Mouse (Mus musculus): ENCODE results near the gene Ch25h. TPM values are rescaled to one million over a fixed set of nuclear protein-coding genes. Genes with fewer than 3 reads are reported as not detected.

Ch25h gene
- total RNA-seq, 2 experiments from 2014 or later, result not detected

DNA sequence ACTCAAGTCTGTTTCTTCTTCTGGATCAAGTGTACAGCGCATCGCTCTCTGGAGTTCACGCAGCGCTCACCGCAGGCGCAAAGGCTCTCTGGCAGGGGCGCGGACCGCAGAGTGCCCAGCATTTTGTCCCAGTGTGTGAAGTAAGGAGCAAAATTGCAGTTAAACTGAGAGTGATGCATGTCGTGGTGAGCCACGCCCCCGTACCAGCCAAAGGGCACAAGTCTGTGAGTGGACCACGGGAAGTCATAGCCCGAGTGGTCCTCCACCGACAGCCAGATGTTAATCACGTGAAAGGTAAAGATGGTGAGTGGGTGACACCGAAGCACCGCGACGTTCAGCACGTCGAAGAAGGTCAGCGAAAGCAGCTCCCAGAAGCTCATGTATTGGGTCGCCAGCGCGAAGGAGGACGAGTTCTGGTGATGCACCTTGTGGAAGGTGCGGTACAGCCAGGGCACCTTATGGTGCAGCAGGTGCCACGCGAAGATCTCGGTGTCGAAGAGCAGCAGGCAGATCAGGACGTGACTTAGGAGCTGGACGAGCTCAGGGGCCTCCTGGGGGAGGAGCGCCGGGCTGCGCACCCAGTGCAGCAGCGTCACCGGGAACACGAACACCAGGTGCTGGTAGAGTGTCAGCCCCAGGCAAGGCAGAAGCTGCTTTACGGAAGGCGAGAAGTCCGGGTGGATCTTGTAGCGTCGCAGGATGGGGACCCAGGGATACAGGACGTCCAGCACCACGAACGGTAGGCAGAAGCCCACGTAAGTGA lies 555 bp downstream of the Ch25h start:
- peak; percentile 61 for ATAC-seq (replicated peaks; ENCODE audit: low FRiP score, low TSS enrichment, poor library complexity, severe bottlenecking)

DNA sequence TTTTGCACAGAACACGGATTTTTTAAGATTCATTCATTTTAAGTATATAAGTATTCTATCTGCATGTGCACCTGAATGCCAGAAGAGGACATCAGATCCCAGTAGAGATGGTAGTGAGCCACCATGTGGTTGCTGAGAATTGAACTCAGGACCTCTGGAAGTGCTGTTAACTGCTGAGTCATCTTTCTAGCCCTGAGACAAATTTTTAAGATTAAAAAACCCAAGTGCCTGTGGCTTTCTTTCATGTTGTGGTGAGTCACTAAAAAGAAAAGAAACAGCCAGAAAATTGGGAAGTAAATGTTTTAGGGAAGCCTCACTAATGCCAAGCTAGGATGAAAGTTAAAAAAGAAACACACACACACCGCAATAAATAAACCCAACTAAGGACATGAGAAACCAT lies 3.3 kb downstream of the Ch25h start:
- no peak for ATAC-seq (replicated peaks; ENCODE audit: low FRiP score, low TSS enrichment, poor library complexity, severe bottlenecking)

DNA sequence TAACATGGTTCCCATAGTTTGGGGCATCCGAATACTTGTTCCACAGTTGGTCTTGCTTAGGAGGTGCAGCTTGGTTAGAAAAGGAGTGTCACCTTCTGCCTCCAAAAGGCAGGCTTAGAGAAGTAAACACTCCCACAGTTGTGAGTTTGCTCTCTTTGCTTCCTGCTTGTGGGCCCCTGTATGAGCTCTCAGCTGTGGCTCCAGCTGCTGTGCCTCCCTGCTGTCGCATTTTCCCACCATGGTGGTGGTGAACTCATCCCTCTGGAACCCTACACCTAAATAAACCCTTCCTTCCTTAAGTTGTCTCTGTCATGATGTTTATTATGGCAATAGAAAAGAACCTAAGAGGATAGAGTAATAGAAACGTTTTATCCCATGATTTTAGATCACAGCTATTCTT lies 6.2 kb downstream of the Ch25h start:
- no peak for ATAC-seq (replicated peaks; ENCODE audit: low FRiP score, low TSS enrichment, poor library complexity, severe bottlenecking)

DNA sequence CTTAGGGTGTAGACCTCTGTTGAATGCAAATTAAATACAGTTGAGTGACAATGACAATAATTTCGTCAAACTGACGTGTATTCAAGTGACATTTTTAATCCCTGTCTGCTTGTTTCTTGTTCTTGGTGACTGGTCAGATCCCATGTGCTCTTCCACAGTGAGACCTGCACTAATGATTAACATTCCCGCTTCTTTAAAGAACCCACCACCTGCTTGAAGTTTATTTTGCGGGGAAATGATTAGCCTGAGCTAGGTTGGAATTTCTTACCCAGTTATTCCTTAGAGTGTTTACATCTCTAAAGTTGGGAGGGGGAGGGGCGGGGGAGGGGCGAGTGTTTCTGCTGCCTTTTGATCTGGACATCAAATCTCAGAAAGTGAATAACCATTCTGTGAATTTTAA lies 6.7 kb downstream of the Ch25h start:
- ATAC-seq (replicated peaks; ENCODE audit: low FRiP score, low TSS enrichment, poor library complexity, severe bottlenecking), result no peak

DNA sequence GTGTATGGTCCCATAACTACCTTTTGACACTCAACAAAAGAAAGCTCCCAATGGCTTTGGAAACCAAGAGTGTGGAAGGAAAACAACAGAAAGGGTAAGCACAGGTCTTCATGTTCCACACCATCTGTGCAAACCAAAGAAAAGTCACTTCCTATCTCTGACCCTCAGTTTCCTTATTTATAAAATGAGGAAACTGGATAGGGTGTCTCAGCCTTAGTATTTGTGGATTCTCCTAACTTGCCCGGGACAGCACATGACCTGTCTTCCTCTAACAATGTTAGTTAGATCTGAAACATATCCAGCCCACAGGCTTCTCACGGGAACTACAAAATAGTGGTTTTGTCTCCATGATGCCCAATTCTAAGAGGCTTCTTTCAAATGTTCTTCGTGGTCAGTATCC lies 10.5 kb downstream of the Ch25h start:
- ATAC-seq (replicated peaks; ENCODE audit: low FRiP score, low TSS enrichment, poor library complexity, severe bottlenecking), result no peak

DNA sequence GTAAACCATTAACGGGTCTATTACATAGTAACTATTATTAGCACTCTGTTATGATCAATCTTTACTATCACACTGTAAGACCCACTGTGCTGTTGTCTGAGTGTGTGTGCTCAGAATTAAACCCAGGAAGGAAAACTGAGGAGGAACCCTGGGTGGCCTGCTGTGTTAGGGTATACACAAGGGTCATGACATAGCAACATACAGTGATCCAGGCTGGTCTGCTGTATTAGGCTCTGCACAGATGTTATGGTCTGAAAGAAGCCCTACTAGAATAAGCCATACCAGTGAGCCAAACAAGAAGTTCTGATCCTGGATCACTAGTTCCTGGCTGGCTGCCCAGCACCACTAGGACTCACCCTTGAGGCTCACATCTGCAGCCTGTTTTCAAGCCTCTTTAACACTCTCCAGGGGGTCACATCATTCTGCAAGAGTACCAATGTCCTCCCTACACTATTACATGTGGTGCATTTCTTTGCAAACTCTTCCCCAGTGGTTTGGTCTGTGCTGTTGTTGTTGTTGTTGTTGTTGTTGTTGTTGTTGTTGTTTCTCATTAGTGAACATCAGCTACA lies 13.4 kb downstream of the Ch25h start:
- no peak for ATAC-seq (replicated peaks; ENCODE audit: low FRiP score, low TSS enrichment, poor library complexity, severe bottlenecking)

DNA sequence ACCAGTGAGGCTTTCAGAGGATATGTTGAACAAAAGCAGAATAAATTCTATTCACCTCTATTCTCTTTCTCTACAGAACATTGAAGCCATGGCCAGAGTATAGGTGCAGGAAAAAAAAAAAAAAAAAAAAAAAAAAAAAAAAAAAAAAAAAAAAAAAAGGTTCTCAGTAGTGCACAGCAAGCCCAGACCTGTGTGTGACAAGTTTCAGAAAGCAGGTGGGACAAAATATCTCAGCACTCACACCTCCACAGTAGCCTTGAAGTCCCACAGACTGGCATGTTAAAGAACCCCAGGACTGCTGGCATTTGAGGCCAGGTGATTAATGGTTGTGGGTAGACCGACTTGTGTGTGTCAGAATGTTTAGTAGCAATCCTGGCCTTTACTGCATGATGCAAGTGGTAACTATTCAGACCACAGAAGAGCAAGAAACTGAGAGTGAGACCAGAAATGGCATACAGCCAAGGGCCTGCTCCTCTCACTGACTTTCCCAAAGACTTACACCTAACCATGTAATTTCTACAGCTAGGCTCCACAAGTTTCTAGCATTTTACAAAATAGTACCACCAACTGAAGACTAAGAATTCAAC lies 24.1 kb downstream of the Ch25h start:
- ATAC-seq (replicated peaks; ENCODE audit: low FRiP score, low TSS enrichment, poor library complexity, severe bottlenecking), result no peak

DNA sequence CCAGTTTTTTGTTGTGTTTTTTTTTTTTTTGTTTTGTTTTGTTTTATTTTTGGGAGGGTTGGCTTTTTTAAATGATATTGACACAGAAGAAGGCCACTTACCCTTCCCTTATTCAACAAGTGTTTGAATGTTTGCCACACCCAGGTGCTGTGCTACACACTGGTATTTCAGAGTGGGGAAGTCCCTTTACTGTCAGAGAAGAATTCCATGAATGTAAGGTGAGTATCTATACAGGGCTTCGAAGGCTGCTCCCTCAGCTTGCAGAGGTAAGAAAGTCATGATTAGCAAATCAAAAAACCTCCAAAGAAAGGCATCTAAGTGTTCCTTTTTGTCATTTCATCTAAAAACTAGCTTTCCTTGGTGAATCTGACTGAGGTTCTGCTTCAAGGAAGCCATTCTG lies 26.1 kb downstream of the Ch25h start:
- ATAC-seq (replicated peaks; ENCODE audit: low FRiP score, low TSS enrichment, poor library complexity, severe bottlenecking), result no peak

DNA sequence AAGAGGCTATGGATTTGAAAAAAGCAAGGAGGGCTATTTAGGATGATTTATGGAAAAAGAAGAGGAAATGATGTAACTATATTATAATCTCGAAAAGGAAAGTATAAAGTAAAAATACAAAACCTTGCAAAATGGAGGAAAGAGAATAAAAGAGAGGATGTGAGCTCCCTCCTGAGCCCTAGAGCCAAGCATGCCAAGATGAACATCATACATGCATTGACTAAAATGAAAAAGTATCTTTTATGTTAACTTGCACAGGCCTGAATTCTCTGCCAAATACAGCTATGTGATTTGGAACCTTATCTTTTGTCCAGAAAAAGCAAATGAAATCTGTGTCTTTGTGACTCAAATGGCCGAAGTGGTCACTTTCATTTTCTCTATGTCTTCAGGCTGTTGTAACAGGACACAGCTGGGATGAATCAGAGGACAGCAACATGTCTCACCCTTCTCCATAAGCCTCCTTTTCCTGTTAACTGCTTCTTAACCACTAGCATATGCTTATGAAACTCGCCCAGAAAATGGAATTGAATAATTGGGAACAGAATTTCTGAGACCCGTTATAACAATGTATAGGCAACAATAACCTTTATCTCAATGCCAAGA lies 29.5 kb downstream of the Ch25h start:
- ATAC-seq (replicated peaks; ENCODE audit: low FRiP score, low TSS enrichment, poor library complexity, severe bottlenecking), result no peak

DNA sequence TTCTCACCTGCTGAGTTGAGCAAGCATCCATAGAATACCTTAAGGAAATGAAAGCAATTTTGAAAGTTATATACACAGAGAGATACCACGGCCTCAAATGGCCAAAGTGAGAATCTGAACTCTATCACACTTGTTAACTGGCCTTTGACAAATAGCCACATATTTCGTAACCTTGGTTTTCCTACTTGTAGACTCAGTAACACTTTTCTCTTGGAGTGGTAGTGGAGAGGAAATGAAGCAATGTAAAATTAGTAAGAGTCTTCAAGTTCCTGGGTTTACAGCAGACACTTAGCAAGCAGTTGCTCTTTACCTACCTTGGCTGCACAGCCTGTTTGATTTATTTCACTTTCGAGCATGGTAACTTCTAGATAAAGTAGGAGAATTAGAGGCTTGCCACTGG lies 30.2 kb downstream of the Ch25h start:
- no peak for ATAC-seq (replicated peaks; ENCODE audit: low FRiP score, low TSS enrichment, poor library complexity, severe bottlenecking)

DNA sequence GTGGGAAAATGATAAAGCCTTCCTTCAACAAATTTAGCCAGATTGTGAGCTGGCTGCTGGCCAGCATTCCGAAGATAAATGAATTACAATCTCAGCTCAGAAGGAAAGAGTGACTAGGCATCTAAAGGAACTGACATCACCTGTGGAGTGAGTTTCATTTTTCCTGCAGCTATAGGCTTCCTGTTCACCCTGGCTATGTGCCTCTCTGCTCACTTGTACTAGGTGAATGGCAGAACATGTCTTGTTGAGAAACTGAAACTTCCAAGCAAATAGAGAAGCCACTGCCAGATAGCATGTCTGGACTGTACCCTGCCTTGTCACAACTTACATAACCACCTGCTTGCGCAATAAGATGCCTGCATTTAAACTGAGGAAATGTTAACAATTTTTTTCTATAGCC lies 33.0 kb downstream of the Ch25h start:
- no peak for ATAC-seq (replicated peaks; ENCODE audit: low FRiP score, low TSS enrichment, poor library complexity, severe bottlenecking)

DNA sequence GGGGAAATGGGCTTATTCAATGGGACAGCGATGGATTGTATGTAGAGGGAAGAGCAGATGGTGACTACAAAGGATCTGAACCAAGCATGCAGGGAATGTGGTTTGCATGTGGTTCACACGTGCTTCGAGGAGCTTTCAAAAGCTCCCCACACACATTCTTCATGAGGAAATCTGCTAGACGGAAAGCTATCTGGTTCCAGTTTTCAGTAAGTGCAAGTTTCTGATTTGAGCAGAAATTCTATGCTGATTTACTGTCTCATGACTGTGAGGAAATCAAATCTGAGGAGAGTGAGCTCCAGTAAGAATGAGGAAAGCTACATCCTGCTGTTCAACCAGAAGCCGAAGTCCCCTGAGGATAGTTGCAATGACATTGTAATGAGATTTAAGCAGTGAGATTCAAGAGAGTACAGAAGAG lies 39.8 kb downstream of the Ch25h start:
- no peak for ATAC-seq (replicated peaks; ENCODE audit: low FRiP score, low TSS enrichment, poor library complexity, severe bottlenecking)

DNA sequence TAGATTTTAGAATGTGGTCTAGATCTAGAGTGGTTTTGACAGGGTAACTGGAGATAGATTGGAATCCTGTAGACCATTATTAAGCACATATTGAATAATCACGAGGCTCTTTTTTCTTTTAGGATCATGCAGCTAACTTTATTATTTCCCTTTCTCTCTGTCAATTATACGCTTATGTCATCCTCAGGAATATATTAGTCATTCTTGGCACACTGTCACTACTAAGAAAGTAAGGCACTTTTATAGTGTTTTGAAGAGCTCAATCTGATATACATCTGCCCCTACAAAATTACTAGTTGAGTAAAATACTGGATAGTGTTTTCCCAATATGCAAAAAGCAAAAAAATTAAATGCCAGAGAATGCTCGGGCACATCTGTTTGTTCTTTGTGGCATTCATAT lies 43.6 kb downstream of the Ch25h start:
- ATAC-seq (replicated peaks; ENCODE audit: low FRiP score, low TSS enrichment, poor library complexity, severe bottlenecking), result no peak

DNA sequence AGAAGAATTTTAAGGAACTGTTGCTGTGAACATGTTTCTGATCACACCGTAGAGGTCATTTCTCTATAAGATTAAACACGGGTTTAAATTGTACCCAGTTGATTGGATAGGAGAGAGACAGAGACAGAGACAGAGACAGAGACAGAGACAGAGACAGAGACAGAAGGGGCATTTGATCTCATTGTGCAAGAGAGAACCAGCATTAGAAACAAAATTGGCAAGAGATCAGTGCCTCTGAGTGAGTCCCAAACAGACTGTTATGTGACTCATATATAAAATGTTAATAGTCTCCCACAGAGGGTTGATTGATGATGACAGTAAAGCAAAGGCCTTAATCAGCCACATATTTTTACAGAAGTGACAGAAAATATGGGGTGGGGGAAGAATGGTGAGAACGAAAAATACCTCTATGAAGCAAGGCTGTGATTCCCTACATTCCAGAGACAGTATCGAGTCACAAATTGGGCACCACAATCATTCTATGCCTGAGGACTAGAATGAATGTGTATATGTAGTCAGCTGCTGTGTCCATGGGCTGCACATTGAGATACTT lies 51.1 kb downstream of the Ch25h start:
- no peak for ATAC-seq (replicated peaks; ENCODE audit: low FRiP score, low TSS enrichment, poor library complexity, severe bottlenecking)

Other genes starting within 250 kb of the Ch25h start
- gene Acta2, start 219.6 kb downstream of the Ch25h start, total RNA-seq (2014; fragmentation: Nextera tagmentation), result not detected in 2 replicates
- not detected in 2 replicates for gene Acta2, start 219.6 kb downstream of the Ch25h start, total RNA-seq (2017)
- not detected in 2 replicates for gene Fas, start 184.5 kb downstream of the Ch25h start, total RNA-seq (2014; fragmentation: Nextera tagmentation)
- gene Fas, start 184.5 kb downstream of the Ch25h start, total RNA-seq (2017), result 1.2 and 1.8 TPM in 2 replicates
- gene Lipa, start 52.3 kb upstream of the Ch25h start, total RNA-seq (2014; fragmentation: Nextera tagmentation), result 31.6 and 38.3 TPM in 2 replicates
- gene Lipa, start 52.3 kb upstream of the Ch25h start, total RNA-seq (2017), result 26.1 and 28.3 TPM in 2 replicates
- gene Ifit2, start 75.5 kb upstream of the Ch25h start, total RNA-seq (2014; fragmentation: Nextera tagmentation), result 7.1 and 7.6 TPM in 2 replicates
- 13.4 and 15.4 TPM in 2 replicates for gene Ifit2, start 75.5 kb upstream of the Ch25h start, total RNA-seq (2017)
- not detected in 2 replicates for gene Ifit3, start 108.4 kb upstream of the Ch25h start, total RNA-seq (2014; fragmentation: Nextera tagmentation)
- 0.69 and 1.2 TPM in 2 replicates for gene Ifit3, start 108.4 kb upstream of the Ch25h start, total RNA-seq (2017)
- not detected in 2 replicates for gene Ifit1bl1, start 126.8 kb upstream of the Ch25h start, total RNA-seq (2014; fragmentation: Nextera tagmentation)
- gene Ifit1bl1, start 126.8 kb upstream of the Ch25h start, total RNA-seq (2017), result 0.46 TPM in 1 of 2 replicates, not detected in the other
- gene Ifit3b, start 132.8 kb upstream of the Ch25h start, total RNA-seq (2014; fragmentation: Nextera tagmentation), result not detected in 2 replicates
- gene Ifit3b, start 132.8 kb upstream of the Ch25h start, total RNA-seq (2017), result not detected in 2 replicates
- gene Ifit1bl2, start 165.6 kb upstream of the Ch25h start, total RNA-seq (2014; fragmentation: Nextera tagmentation), result not detected in 2 replicates
- not detected in 2 replicates for gene Ifit1bl2, start 165.6 kb upstream of the Ch25h start, total RNA-seq (2017)
- 0.69 TPM in 1 of 2 replicates, not detected in the other for gene Ifit1, start 165.7 kb upstream of the Ch25h start, total RNA-seq (2014; fragmentation: Nextera tagmentation)
- 1.8 and 2.9 TPM in 2 replicates for gene Ifit1, start 165.7 kb upstream of the Ch25h start, total RNA-seq (2017)

All from megakaryocyte-erythroid progenitor cell, adult 5-6 weeks (primary cell).